Mouse (Mus musculus): ENCODE measurements around the gene Cmtm2b. TPM values are rescaled to one million over a fixed set of nuclear protein-coding genes. Genes with fewer than 3 reads are reported as not detected.
"Not testable (repeated sequence)": the region's sequence is repeated elsewhere in the genome, so short reads cannot be mapped to it uniquely, and the experiment has no call there.

The Cmtm2b gene
- polyA plus RNA-seq, 1 experiment from 2014 or later = not detected

- no peaks in the 10 kb centered on the region for H3K27me3 ChIP-seq (ENCODE audit: control insufficient read depth, insufficient read depth, low read depth, low read length)
- no peak overlapping the region for H3K9ac ChIP-seq (ENCODE audit: low read depth, low read length)
- 52% methylated on average over 4 of the region's 4 CpGs for WGBS (ENCODE audit: insufficient replicate concordance)
- no peak for ATAC-seq (ENCODE audit: low read depth)
- no peak overlapping the region for H3K27ac ChIP-seq (ENCODE audit: low read length)
- no peak overlapping the region for H3K4me2 ChIP-seq (ENCODE audit: low read depth, low read length)
- no peaks in the 10 kb centered on the region for H3K4me1 ChIP-seq (ENCODE audit: control insufficient read depth, low read depth, low read length)
- H3K36me3 ChIP-seq (ENCODE audit: control insufficient read depth, insufficient read depth) = no peaks in the 10 kb centered on the region
- no peak overlapping the region for H3K4me3 ChIP-seq (ENCODE audit: low read depth, low read length)
- H3K9me3 ChIP-seq (replicated peaks; ENCODE audit: control insufficient read depth, low read length) = no peaks in the 10 kb centered on the region
Observed at GRCm38 (mm10) chr8:104313311-104313710, 8.7 kb upstream of the Cmtm2b start.

GRCm38 (mm10) chr8:104321267-104321666, 763 bp upstream of the Cmtm2b start, which contains the start of gene Gm11020:
Gene Gm11020, plus strand, starts transcription at chr8:104321567.
- H3K27me3 ChIP-seq (ENCODE audit: control insufficient read depth, insufficient read depth, low read depth, low read length); H3K9ac ChIP-seq (ENCODE audit: low read depth, low read length); H3K4me2 ChIP-seq (ENCODE audit: low read depth, low read length); H3K36me3 ChIP-seq (ENCODE audit: control insufficient read depth, insufficient read depth); H3K4me1 ChIP-seq (ENCODE audit: control insufficient read depth, low read depth, low read length); H3K9me3 ChIP-seq (replicated peaks; ENCODE audit: control insufficient read depth, low read length); ATAC-seq (ENCODE audit: low read depth); H3K27ac ChIP-seq (ENCODE audit: low read length); H3K4me3 ChIP-seq (ENCODE audit: low read depth, low read length): not testable (repeated sequence)
- 65% methylated on average over 9 of the region's 11 CpGs for WGBS (ENCODE audit: insufficient replicate concordance)

DNA sequence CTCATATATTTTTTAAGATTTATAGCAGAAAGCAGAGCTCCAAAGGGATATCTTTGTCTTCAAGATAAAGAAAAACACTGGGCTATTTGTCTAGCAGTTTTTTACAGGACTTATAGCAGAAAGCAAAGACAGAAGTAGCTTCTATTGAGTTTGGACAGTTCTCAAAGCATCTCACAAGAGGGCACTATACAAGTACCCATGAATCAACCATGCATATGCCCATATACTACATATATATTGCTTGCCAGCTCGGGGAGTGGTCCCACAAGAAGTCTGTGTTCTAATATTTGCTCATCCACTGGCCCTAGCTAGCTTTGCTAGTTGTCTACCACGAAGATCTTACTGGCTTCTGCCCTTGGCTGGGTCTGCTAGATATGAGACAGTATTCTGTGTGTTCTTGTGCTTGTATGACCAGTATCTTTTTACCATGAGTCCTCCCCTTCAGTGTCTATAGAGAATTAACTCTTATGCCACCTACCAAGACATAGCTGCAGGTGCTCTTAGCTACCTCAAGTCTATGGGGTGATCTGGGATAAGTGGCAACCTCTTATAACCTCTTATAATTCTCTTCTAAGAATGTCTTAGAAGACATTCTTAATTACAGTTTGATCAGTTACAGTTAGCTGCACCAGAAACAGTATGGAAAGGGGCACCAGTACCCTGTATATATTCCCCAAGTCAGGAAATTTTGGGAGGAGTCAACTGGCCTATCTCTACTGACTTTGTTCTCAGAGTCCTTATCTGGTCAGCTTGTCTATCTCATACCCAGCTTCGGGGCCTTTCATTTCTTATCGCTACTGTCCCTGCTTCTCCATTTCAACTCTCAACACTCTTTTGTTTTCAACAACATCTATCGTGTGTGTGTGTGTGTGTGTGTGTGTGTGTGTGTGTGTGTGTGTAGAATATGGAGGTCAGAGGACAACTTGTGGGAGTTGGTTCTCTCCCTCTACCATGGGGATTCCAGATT, 10.9 kb downstream of the Cmtm2b start:
- Histone ChIP-seq H3K9me3 (replicated peaks; ENCODE audit: control insufficient read depth, low read length) (no peaks in the 10 kb centered on the region), H3K36me3 (ENCODE audit: control insufficient read depth, insufficient read depth) (no peaks in the 10 kb centered on the region), H3K27me3 (ENCODE audit: control insufficient read depth, insufficient read depth, low read depth, low read length) (no peaks in the 10 kb centered on the region), H3K4me2 (ENCODE audit: low read depth, low read length) (no peak overlapping the region), H3K4me3 (ENCODE audit: low read depth, low read length) (no peak overlapping the region), H3K9ac (ENCODE audit: low read depth, low read length) (no peak overlapping the region), H3K4me1 (ENCODE audit: control insufficient read depth, low read depth, low read length) (peaks cover 7% of the 10 kb centered on the region; the same call in 1 of the 2 replicates), H3K27ac (ENCODE audit: low read length) (no peak overlapping the region)
- peak; percentile 62 for ATAC-seq (ENCODE audit: low read depth)
- WGBS (ENCODE audit: insufficient replicate concordance) = 21% methylated on average over 5 of the region's 5 CpGs

DNA sequence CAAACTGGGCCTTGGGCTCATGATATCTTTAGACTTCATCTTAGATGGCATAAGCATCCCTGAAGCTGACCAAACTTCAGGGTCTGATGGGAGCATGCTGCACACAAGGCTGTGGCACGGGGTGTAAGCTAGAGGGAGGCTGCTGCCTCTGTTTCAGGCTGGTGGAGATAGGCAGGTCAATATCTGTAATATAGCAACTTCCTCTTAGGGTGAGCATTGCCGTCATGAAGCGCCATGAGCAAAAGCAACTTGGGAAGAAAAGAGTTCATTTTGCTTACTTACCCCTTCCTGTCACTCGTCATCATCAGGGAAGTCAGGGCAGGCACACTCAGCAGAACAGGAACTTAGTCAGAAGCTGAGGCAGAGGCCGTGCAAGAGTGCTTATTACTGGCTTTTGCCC, 11.8 kb downstream of the Cmtm2b start:
- peak; percentile 43; the same call in 1 of the 2 replicates for ATAC-seq (ENCODE audit: low read depth)
- H3K27ac ChIP-seq (ENCODE audit: low read length) = no peak overlapping the region
- peaks cover 7% of the 10 kb centered on the region; the same call in 1 of the 2 replicates for H3K4me1 ChIP-seq (ENCODE audit: control insufficient read depth, low read depth, low read length)
- no peak overlapping the region for H3K9ac ChIP-seq (ENCODE audit: low read depth, low read length)
- no peak overlapping the region for H3K4me2 ChIP-seq (ENCODE audit: low read depth, low read length)
- H3K9me3 ChIP-seq (replicated peaks; ENCODE audit: control insufficient read depth, low read length) = no peaks in the 10 kb centered on the region
- H3K4me3 ChIP-seq (ENCODE audit: low read depth, low read length) = no peak overlapping the region
- no peaks in the 10 kb centered on the region for H3K36me3 ChIP-seq (ENCODE audit: control insufficient read depth, insufficient read depth)
- WGBS (ENCODE audit: insufficient replicate concordance) = 12% methylated on average over 5 of the region's 5 CpGs
- H3K27me3 ChIP-seq (ENCODE audit: control insufficient read depth, insufficient read depth, low read depth, low read length) = no peaks in the 10 kb centered on the region

GRCm38 (mm10) chr8:104334196-104334595, 12.2 kb downstream of the Cmtm2b start:
- no peaks in the 10 kb centered on the region for H3K36me3 ChIP-seq (ENCODE audit: control insufficient read depth, insufficient read depth)
- no peak for ATAC-seq (ENCODE audit: low read depth)
- H3K9me3 ChIP-seq (replicated peaks; ENCODE audit: control insufficient read depth, low read length) = no peaks in the 10 kb centered on the region
- WGBS (ENCODE audit: insufficient replicate concordance) = 74% methylated on average over 1 of the region's 1 CpGs
- no peak overlapping the region for H3K9ac ChIP-seq (ENCODE audit: low read depth, low read length)
- no peak overlapping the region for H3K27ac ChIP-seq (ENCODE audit: low read length)
- H3K27me3 ChIP-seq (ENCODE audit: control insufficient read depth, insufficient read depth, low read depth, low read length) = no peaks in the 10 kb centered on the region
- no peak overlapping the region for H3K4me2 ChIP-seq (ENCODE audit: low read depth, low read length)
- H3K4me3 ChIP-seq (ENCODE audit: low read depth, low read length) = no peak overlapping the region
- H3K4me1 ChIP-seq (ENCODE audit: control insufficient read depth, low read depth, low read length) = peaks cover 7% of the 10 kb centered on the region; the same call in 1 of the 2 replicates

DNA sequence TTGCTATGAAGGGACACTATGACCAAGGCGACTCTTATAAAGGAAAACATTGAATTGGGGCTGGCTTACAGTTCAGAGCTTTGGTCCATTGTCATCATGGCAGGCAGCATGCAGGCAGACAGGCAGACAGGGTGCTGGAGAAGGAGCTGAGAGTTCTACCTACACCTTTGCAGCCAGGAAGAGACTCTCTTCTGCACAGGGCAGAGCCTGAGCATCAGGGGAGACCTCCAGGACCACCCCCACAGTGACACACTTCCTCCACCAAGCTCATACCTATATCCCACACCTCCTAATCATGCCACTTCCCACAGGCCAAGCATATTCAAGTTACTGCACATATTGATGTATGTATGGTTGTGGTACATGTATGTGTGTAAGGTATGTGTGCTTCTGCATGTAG, 14.8 kb downstream of the Cmtm2b start:
- no peak overlapping the region for H3K27ac ChIP-seq (ENCODE audit: low read length)
- H3K9me3 ChIP-seq (replicated peaks; ENCODE audit: control insufficient read depth, low read length) = no peaks in the 10 kb centered on the region
- ATAC-seq (ENCODE audit: low read depth) = no peak
- 56% methylated on average over 1 of the region's 1 CpGs for WGBS (ENCODE audit: insufficient replicate concordance)
- peaks cover 7% of the 10 kb centered on the region; the same call in 1 of the 2 replicates for H3K4me1 ChIP-seq (ENCODE audit: control insufficient read depth, low read depth, low read length)
- no peak overlapping the region for H3K4me3 ChIP-seq (ENCODE audit: low read depth, low read length)
- H3K27me3 ChIP-seq (ENCODE audit: control insufficient read depth, insufficient read depth, low read depth, low read length) = peaks cover 11% of the 10 kb centered on the region; the same call in 1 of the 2 replicates
- H3K36me3 ChIP-seq (ENCODE audit: control insufficient read depth, insufficient read depth) = no peaks in the 10 kb centered on the region
- no peak overlapping the region for H3K9ac ChIP-seq (ENCODE audit: low read depth, low read length)
- H3K4me2 ChIP-seq (ENCODE audit: low read depth, low read length) = no peak overlapping the region

DNA sequence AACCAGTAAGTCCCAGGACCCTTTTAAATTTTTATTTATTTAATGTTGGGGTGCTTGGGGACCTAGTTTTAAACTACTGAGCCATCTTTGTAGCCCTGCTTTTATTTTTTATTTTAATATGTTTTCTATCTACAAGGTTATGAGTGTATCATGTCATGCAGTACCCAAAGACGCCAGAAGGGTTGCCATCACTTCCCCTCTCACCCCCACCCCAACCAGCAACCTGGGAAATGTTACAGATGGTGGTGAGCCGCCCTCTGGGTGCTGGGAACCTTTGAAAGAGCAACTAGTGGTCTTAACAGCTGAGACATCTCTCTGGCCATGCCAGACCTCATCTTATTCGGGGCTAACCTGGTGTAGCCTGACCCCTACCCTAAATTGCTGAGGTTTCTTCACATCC, 15.9 kb downstream of the Cmtm2b start:
- H3K9me3 ChIP-seq (replicated peaks; ENCODE audit: control insufficient read depth, low read length) = no peaks in the 10 kb centered on the region
- H3K27ac ChIP-seq (ENCODE audit: low read length) = no peak overlapping the region
- H3K4me3 ChIP-seq (ENCODE audit: low read depth, low read length) = no peak overlapping the region
- 33% methylated on average over 3 of the region's 3 CpGs for WGBS (ENCODE audit: insufficient replicate concordance)
- no peaks in the 10 kb centered on the region for H3K36me3 ChIP-seq (ENCODE audit: control insufficient read depth, insufficient read depth)
- ATAC-seq (ENCODE audit: low read depth) = no peak
- H3K9ac ChIP-seq (ENCODE audit: low read depth, low read length) = no peak overlapping the region
- H3K4me2 ChIP-seq (ENCODE audit: low read depth, low read length) = no peak overlapping the region
- H3K27me3 ChIP-seq (ENCODE audit: control insufficient read depth, insufficient read depth, low read depth, low read length) = peaks cover 11% of the 10 kb centered on the region; the same call in 1 of the 2 replicates
- peaks cover 5% of the 10 kb centered on the region; the same call in 1 of the 2 replicates for H3K4me1 ChIP-seq (ENCODE audit: control insufficient read depth, low read depth, low read length)

- Histone ChIP-seq H3K9me3 (replicated peaks; ENCODE audit: control insufficient read depth, low read length) (no peaks in the 10 kb centered on the region), H3K4me2 (ENCODE audit: low read depth, low read length) (peak within 1 kb of the TSS; percentile 60), H3K4me3 (ENCODE audit: low read depth, low read length) (peak within 1 kb of the TSS; percentile 61), H3K36me3 (ENCODE audit: control insufficient read depth, insufficient read depth) (no peaks in the 10 kb centered on the region), H3K4me1 (ENCODE audit: control insufficient read depth, low read depth, low read length) (no peaks in the 10 kb centered on the region; the same call in 1 of the 2 replicates), H3K9ac (ENCODE audit: low read depth, low read length) (peak within 1 kb of the TSS; percentile 59; the same call in 1 of the 2 replicates), H3K27ac (ENCODE audit: low read length) (peak within 1 kb of the TSS; percentile 53), H3K27me3 (ENCODE audit: control insufficient read depth, insufficient read depth, low read depth, low read length) (peaks cover 11% of the 10 kb centered on the region; the same call in 1 of the 2 replicates)
- ATAC-seq (ENCODE audit: low read depth) = no peak
- 25% methylated on average over 16 of the region's 18 CpGs for WGBS (ENCODE audit: insufficient replicate concordance)
Observed at GRCm38 (mm10) chr8:104339229-104339982, 17.4 kb downstream of the Cmtm2b start, which contains the start of gene Cmtm3. Gene Cmtm3, plus strand, starts transcription at chr8:104339410.
